Mouse (Mus musculus): ENCODE results near the gene Gsap. TPM values are rescaled to one million over a fixed set of nuclear protein-coding genes. Genes with fewer than 3 reads are reported as not detected.

The Gsap gene
- polyA plus RNA-seq, 1 experiment from 2014 or later = 3.8 TPM

- 76% methylated on average over 6 of the region's 6 CpGs for WGBS
- Histone ChIP-seq H3K27me3 (no peaks in the 10 kb centered on the region), H3K27ac (no peak overlapping the region), H3K4me2 (replicated peaks) (no peak overlapping the region), H3K9ac (no peak overlapping the region), H3K36me3 (no peaks in the 10 kb centered on the region), H3K9me3 (replicated peaks) (no peaks in the 10 kb centered on the region), H3K4me3 (no peak overlapping the region), H3K4me1 (no peaks in the 10 kb centered on the region)
- no peak for ATAC-seq (ENCODE audit: low FRiP score)
Observed at GRCm38 (mm10) chr5:21246794-21247193, 60.7 kb downstream of the Gsap start.

DNA sequence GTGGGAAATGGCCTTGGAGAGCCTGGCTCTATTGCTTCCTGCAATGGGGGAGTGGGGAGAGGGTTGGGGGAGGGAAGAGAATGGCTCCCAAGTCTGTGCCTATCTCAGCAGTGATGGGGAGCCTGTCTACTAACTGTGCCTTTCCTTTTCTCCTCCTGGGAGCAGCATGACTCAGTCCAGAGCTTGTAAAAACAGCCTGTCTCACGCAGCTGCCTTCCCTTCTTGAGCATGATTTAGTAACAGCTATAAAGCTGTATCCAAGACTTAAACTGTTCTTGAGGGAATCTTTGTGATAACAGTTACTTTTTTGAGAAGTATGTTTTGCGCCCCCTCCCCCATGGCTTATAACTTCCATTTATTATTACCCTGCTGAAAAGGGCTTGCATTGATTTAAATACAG lies 61.9 kb downstream of the Gsap start:
- Histone ChIP-seq H3K9me3 (replicated peaks) (no peaks in the 10 kb centered on the region), H3K27me3 (no peaks in the 10 kb centered on the region), H3K9ac (no peak overlapping the region), H3K36me3 (no peaks in the 10 kb centered on the region), H3K27ac (no peak overlapping the region), H3K4me1 (no peaks in the 10 kb centered on the region), H3K4me3 (no peak overlapping the region), H3K4me2 (replicated peaks) (no peak overlapping the region)
- no peak for ATAC-seq (ENCODE audit: low FRiP score)
- 80% methylated on average over 2 of the region's 2 CpGs for WGBS

- Histone ChIP-seq H3K9ac (no peak overlapping the region), H3K4me1 (no peaks in the 10 kb centered on the region), H3K4me3 (no peak overlapping the region), H3K36me3 (no peaks in the 10 kb centered on the region), H3K9me3 (replicated peaks) (no peaks in the 10 kb centered on the region), H3K27ac (no peak overlapping the region), H3K4me2 (replicated peaks) (no peak overlapping the region), H3K27me3 (no peaks in the 10 kb centered on the region)
- 74% methylated on average over 5 of the region's 5 CpGs for WGBS
- no peak for ATAC-seq (ENCODE audit: low FRiP score)
Observed at GRCm38 (mm10) chr5:21248834-21249233, 62.8 kb downstream of the Gsap start.

DNA sequence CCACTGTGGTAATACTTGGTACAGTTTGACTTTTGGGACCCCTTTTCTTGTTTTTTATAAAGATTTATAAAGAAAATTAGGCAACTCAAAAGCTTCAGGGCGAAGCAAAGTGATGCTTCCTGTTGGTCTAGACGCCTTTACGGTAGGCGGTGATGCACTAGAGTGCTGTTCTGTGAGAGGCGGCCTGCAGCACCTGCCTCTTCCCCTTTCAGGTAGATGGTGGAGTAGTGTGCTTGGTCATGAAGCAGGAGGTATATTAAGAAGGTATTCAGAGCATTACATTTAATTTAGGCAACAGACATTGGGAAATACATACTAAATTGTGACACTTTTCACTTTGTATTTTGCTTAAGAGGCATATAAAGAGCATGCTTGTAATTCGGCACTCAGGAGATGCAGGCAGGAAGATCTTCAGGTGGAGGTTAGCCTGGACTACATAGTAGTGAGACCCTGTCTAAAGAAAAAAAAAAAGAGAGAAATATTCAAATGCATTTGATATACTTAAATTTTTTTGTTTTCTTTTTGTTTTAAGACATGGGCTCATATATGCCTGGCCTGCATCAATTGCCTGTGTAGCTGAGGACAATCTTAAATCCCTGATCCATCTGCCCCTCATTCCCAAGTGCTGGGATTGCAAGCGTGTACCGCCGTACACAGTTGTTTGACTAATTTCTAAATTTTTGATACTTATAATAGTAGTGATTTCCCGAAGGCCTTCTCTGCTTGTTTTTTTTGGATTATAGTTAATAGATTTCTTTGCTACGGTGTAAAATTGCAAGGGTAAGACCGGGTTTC lies 68.9 kb downstream of the Gsap start:
- 91% methylated on average over 12 of the region's 12 CpGs for WGBS
- Histone ChIP-seq H3K9ac (no peak overlapping the region), H3K9me3 (replicated peaks) (no peaks in the 10 kb centered on the region), H3K27ac (no peak overlapping the region), H3K4me3 (no peak overlapping the region), H3K27me3 (no peaks in the 10 kb centered on the region), H3K36me3 (no peaks in the 10 kb centered on the region), H3K4me1 (no peaks in the 10 kb centered on the region), H3K4me2 (replicated peaks) (no peak overlapping the region)
- ATAC-seq (ENCODE audit: low FRiP score) = no peak

DNA sequence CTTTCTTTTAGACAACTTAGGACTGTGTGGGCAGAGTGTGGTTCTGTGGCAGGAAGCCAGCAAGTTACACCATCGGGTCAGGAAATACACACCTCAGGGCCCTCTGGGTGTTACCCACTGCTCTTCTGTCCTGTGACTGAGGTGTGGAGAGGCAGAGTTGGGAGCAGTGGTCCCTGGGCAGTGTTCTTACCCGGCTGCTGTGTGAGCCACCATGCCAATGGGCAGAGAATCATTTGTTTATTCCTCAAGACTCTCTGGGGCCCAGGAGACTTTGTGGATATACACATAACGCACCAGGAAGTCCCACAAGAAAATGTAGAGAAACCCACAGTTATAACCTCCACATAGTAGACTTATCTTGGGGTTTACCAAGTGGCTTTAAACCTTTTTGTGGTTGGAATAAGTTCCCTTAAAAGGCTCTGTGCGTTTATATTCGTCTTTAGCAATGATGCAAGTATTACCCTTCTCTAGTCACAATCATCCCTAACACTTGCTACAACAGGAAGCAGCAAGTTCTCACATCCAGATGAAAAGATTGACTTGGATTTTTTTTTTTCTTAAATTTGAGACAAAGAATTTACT lies 69.6 kb downstream of the Gsap start:
- Histone ChIP-seq H3K9me3 (replicated peaks) (no peaks in the 10 kb centered on the region), H3K9ac (no peak overlapping the region), H3K4me1 (no peaks in the 10 kb centered on the region), H3K4me2 (replicated peaks) (no peak overlapping the region), H3K4me3 (no peak overlapping the region), H3K36me3 (no peaks in the 10 kb centered on the region), H3K27me3 (no peaks in the 10 kb centered on the region), H3K27ac (no peak overlapping the region)
- WGBS = 86% methylated on average over 5 of the region's 5 CpGs
- no peak for ATAC-seq (ENCODE audit: low FRiP score)

- Histone ChIP-seq H3K9me3 (replicated peaks) (no peaks in the 10 kb centered on the region), H3K9ac (no peak overlapping the region), H3K27ac (no peak overlapping the region), H3K4me2 (replicated peaks) (no peak overlapping the region), H3K4me1 (peaks cover 9% of the 10 kb centered on the region), H3K4me3 (no peak overlapping the region), H3K36me3 (no peaks in the 10 kb centered on the region), H3K27me3 (no peaks in the 10 kb centered on the region)
- whole genome bisulfite sequencing = 67% methylated on average over 4 of the region's 4 CpGs
- no peak for ATAC-seq (ENCODE audit: low FRiP score)
Observed at GRCm38 (mm10) chr5:21257126-21257525, 71.1 kb downstream of the Gsap start.

- WGBS = 73% methylated on average over 6 of the region's 6 CpGs
- H3K4me1 ChIP-seq = peaks cover 9% of the 10 kb centered on the region
- H3K27me3 ChIP-seq = no peaks in the 10 kb centered on the region
- H3K9me3 ChIP-seq (replicated peaks) = no peaks in the 10 kb centered on the region
- H3K36me3 ChIP-seq = no peaks in the 10 kb centered on the region
- no peak overlapping the region for H3K4me3 ChIP-seq
- no peak overlapping the region for H3K9ac ChIP-seq
- no peak overlapping the region for H3K4me2 ChIP-seq (replicated peaks)
- no peak overlapping the region for H3K27ac ChIP-seq
- no peak for ATAC-seq (ENCODE audit: low FRiP score)
Observed at GRCm38 (mm10) chr5:21257806-21258205, 71.8 kb downstream of the Gsap start.

GRCm38 (mm10) chr5:21260746-21261145 lies 74.7 kb downstream of the Gsap start:
- ATAC-seq (ENCODE audit: low FRiP score) = no peak
- Histone ChIP-seq H3K4me1 (peaks cover 19% of the 10 kb centered on the region), H3K27ac (no peak overlapping the region), H3K36me3 (no peaks in the 10 kb centered on the region), H3K9ac (no peak overlapping the region), H3K9me3 (replicated peaks) (no peaks in the 10 kb centered on the region), H3K27me3 (no peaks in the 10 kb centered on the region), H3K4me2 (replicated peaks) (no peak overlapping the region), H3K4me3 (no peak overlapping the region)
- 75% methylated on average over 7 of the region's 7 CpGs for WGBS

DNA sequence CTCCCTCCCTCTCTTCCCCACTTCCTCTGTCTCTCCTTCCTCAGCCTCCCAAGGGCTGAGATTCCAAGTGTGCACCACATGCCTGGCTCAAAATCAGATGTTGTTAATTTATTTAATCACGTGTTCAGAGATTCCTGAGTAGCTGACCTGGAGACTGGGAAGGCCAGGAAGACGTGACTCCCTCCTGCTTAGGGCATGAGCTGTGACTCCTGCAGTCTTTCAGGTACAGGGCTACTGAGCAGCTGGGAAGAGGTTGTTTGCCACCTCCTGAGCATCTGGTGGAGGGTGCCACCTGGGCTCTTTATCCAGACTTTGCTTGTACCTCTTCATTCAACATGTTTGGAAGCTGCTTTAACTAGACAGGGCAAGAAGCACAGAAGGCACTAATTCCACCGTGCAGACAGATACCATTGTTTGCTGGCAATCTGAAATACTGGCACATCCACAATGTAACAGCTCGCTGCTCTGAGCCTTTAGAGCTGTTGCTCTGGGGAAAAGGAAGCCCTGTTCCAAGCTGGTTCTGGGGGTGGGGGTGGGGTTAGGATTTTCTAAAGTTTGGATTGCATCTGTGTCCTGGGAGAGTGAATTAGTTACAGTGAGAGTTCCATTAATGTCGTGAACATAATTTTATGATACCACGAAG lies 75.3 kb downstream of the Gsap start:
- no peak overlapping the region for H3K4me3 ChIP-seq
- no peak overlapping the region for H3K27ac ChIP-seq
- no peak overlapping the region for H3K9ac ChIP-seq
- no peaks in the 10 kb centered on the region for H3K9me3 ChIP-seq (replicated peaks)
- no peaks in the 10 kb centered on the region for H3K27me3 ChIP-seq
- no peak for ATAC-seq (ENCODE audit: low FRiP score)
- H3K4me1 ChIP-seq = peaks cover 19% of the 10 kb centered on the region
- no peaks in the 10 kb centered on the region for H3K36me3 ChIP-seq
- H3K4me2 ChIP-seq (replicated peaks) = no peak overlapping the region
- 47% methylated on average over 6 of the region's 6 CpGs for WGBS

DNA sequence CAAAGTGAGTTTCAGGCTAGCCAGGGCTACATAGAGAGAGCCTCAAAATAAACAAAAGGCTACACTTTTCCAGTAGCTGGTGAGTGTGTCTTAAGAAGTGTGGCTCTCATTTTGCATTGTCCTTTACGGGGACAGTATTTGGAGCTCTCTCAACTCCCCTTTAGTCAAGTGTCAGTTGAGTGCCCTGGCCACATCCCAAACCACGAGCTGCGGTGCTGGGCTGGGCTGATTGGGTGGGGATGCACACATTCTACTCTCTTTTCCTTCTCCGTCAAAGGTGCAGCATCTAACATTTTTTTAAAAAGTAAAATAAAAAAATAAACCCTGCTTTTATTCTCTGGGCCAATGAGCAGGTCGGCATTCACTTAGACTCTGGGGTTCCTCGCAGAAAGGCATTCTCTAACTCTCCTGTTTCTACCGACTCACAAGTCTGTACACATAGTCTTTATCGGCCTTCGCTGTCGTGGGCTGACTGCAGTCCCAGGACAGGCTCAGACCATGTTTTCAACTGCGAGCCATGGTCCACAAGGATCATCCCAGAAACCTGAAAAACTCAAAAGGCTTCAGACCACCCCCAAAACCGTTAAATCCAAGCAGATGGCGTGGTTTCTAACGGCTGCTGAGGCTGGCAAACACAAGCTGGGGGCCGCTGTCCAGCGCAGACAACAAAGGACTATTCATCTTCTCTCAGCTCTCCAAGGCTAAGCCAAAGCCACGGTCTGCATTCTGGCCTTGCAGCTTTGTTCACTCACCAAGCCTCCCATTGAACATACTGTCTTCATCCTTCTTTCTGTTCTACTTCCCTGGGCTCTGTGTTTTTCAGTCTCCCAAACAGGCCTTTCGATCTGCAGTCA lies 77.4 kb downstream of the Gsap start:
- H3K27ac ChIP-seq = peak overlapping the region; percentile 79
- H3K27me3 ChIP-seq = no peaks in the 10 kb centered on the region
- H3K9me3 ChIP-seq (replicated peaks) = no peaks in the 10 kb centered on the region
- no peak overlapping the region for H3K4me3 ChIP-seq
- no peak overlapping the region for H3K9ac ChIP-seq
- WGBS = 32% methylated on average over 18 of the region's 18 CpGs
- peaks cover 19% of the 10 kb centered on the region for H3K4me1 ChIP-seq
- no peaks in the 10 kb centered on the region for H3K36me3 ChIP-seq
- peak; percentile 86 for ATAC-seq (ENCODE audit: low FRiP score)
- no peak overlapping the region for H3K4me2 ChIP-seq (replicated peaks)

DNA sequence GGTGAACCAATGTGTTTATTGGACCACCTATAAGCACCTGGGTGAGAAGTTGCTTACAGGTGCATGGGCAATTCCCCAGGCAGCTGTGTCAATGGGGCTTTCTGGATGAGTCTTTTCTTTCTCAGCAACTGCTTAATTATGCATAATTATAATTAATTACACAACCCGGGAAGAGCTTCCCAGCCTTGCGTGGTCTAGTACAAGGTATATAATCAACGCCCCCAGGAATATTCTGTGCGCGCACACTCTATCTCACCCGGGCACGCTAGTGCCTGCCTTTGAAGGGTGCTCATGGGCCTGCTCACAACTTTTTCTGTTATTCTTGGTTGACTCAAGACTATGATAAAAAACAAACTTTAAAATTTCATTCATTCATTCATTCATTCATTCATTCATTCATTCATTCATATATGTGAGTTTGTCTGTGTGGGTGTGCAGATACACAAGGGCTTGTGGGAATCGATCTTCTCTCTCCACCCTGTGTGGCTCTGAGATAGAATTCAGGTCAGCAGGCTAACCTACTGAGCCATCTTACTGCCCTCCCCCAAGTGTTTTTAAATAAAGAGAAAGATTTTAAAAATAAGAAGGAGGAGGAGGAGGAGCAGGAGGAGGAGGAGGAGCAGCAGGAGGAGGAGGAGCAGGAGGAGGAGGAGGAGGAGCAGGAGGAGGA lies 78.4 kb downstream of the Gsap start:
- H3K36me3 ChIP-seq = no peaks in the 10 kb centered on the region
- WGBS = 78% methylated on average over 8 of the region's 8 CpGs
- H3K27me3 ChIP-seq = no peaks in the 10 kb centered on the region
- H3K9me3 ChIP-seq (replicated peaks) = no peaks in the 10 kb centered on the region
- peak; percentile 70 for ATAC-seq (ENCODE audit: low FRiP score)
- no peak overlapping the region for H3K4me3 ChIP-seq
- peaks cover 19% of the 10 kb centered on the region for H3K4me1 ChIP-seq
- H3K4me2 ChIP-seq (replicated peaks) = no peak overlapping the region
- H3K27ac ChIP-seq = peak overlapping the region; percentile 79
- H3K9ac ChIP-seq = no peak overlapping the region

DNA sequence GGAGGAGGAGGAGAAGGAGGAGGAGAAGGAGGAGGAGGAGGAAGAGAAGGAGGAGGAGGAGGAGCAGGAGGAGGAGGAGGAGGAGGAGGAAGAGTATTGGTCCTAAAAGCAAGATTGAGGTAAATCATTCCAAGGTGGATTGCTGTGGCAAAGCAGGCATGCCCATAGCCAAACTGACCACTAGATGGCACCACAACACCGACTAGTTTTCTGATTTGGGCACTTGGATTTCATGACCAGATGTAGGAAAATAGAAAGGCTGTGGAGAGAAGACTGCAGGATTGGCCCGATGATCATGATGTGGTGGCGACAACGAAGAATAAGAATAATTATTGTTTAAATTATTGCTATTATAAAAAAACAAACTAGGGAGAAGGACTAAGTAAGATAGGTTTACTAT lies 79.0 kb downstream of the Gsap start:
- no peak overlapping the region for H3K9ac ChIP-seq
- WGBS = 24% methylated on average over 4 of the region's 4 CpGs
- ATAC-seq (ENCODE audit: low FRiP score) = peak; percentile 61

More for the DNA sequence above, 79.0 kb downstream of the Gsap start:
- Histone ChIP-seq H3K4me3 (no peak overlapping the region), H3K9me3 (replicated peaks) (no peaks in the 10 kb centered on the region), H3K27ac (no peak overlapping the region), H3K4me1 (peaks cover 19% of the 10 kb centered on the region), H3K4me2 (replicated peaks) (no peak overlapping the region), H3K36me3 (no peaks in the 10 kb centered on the region), H3K27me3 (no peaks in the 10 kb centered on the region)
